Comparison of ENCODE assay signal across 11 mouse cellular contexts in genomic region chr4:133804401-133805263, GRCm38 (mm10). TPM values are rescaled to one million over a fixed set of nuclear protein-coding genes. Genes with fewer than 3 reads are reported as not detected.
DNase-seq lines count a peak whose midpoint lies in the region; TF ChIP-seq lines count a peak whose summit lies in the region.
"Had no signal": no experiment of that assay in that cellular context is flagged by ENCODE, and none has a peak within 500 bp of the region (broad histone marks: within the 10 kb centered on the region; RNA-seq: fewer than 3 reads in every experiment).

No protein-coding gene starts in this region.

- no peaks in the 10 kb centered on the region for H3K79me2 ChIP-seq in macrophage (ENCODE audit: inconsistent target)

- no peak for TF ChIP-seq CTCF in kidney, adult 2 months (conservative IDR thresholded peaks at IDR 0.05; ENCODE audit: insufficient read depth, insufficient read length, low read depth, low read length)

- H3K36me3 ChIP-seq in kidney, adult 2 months (ENCODE audit: control insufficient read depth, insufficient read depth, low read length): no peaks in the 10 kb centered on the region
- no peaks in the 10 kb centered on the region for H3K36me3 ChIP-seq in macrophage (ENCODE audit: inconsistent target)
- H3K36me3 ChIP-seq: heart, embryonic 15.5 days had no signal

- no peak for TF ChIP-seq POLR2A in kidney, adult 2 months (IDR thresholded peaks at IDR 0.05; ENCODE audit: low read depth, low read length)

- H3K27me3 ChIP-seq in kidney, adult 2 months (replicated peaks; ENCODE audit: control insufficient read depth, insufficient read depth, low read length): no peaks in the 10 kb centered on the region
- H3K27me3 ChIP-seq: heart, embryonic 15.5 days had no signal

- H3K4me1 ChIP-seq in kidney, adult 2 months (ENCODE audit: control insufficient read depth, insufficient read depth, low read length): no peaks in the 10 kb centered on the region
- H3K4me1 ChIP-seq: heart, embryonic 15.5 days had no signal

- DNase-seq in kidney, adult 2 months: peak; percentile 44
- no peak for DNase-seq in kidney, adult 11 months
- peak; percentile 36 for DNase-seq in brain, adult 2 months (ENCODE audit: low read depth, low spot score)
- peak; percentile 44 to 64 for DNase-seq in thymus, adult 18-20 months
- no peak for DNase-seq in right cerebral cortex, postnatal 14 days
- DNase-seq in Muller cell, postnatal 12 days (ENCODE audit: inconsistent ontology term): no peak
- DNase-seq in heart, postnatal 4 days: no peak
- DNase-seq: right cerebral cortex, postnatal 4 days had no signal

- WGBS in kidney, adult 2 months: 73% methylated on average over 15 of the region's 15 CpGs
- WGBS in macrophage (ENCODE audit: missing documents): 2% methylated on average over 12 of the region's 15 CpGs

- H3K4me3 ChIP-seq in kidney, adult 2 months (ENCODE audit: insufficient read depth, low read depth, low read length): no peak overlapping the region
- H3K4me3 ChIP-seq in macrophage (ENCODE audit: inconsistent target): peak overlapping the region; percentile 1; the same call in 1 of the 2 replicates
- H3K4me3 ChIP-seq: erythroblast, embryonic 14.5 days; heart, embryonic 15.5 days had no signal

- no peak overlapping the region for H3K27ac ChIP-seq in kidney, adult 2 months (ENCODE audit: insufficient read depth, low read depth, low read length)
- peak overlapping the region; percentile 84 for H3K27ac ChIP-seq in macrophage
- H3K27ac ChIP-seq: heart, embryonic 15.5 days had no signal

RNA-seq across cellular contexts. Expression of gene Arid1a, which starts 48.1 kb away (rescaled TPM):
- polyA plus RNA-seq in kidney, adult 2 months (2012; rRNA removed): 40.5 and 43.7 TPM in 2 replicates
- 100 to 1,000 TPM in 19 of 26 experiments, 10 to 100 TPM in 7; 28.1 to 299 (median 129) TPM for total RNA-seq in macrophage (2018; cell fraction: chromatin; rRNA removed)
- total RNA-seq in macrophage (2018; cell fraction: cytosol; rRNA removed): 10 to 100 TPM; 27.8 to 61.2 (median 49.8) TPM
- 100 to 1,000 TPM in 11 of 26 experiments, 10 to 100 TPM in 15; 30.5 to 188 (median 96.9) TPM for total RNA-seq in macrophage (2018; cell fraction: nucleus; rRNA removed)
- polyA plus RNA-seq in macrophage (2018): 24.4 to 30.0 TPM (median 27.9 TPM) in 3 replicates
- 10 to 100 TPM; 74.6 to 77.3 TPM for total RNA-seq in heart, postnatal 4 days (2021)

Comparison
In these comparisons a context has a peak if more than half of its experiments do, and no peak if none do; other contexts are left out.
1. DNase-seq: peak in kidney, adult 2 months (single experiment), brain, adult 2 months (single experiment) and thymus, adult 18-20 months (2 of 2); none in kidney, adult 11 months (single experiment), right cerebral cortex, postnatal 14 days (single experiment), Muller cell, postnatal 12 days (single experiment) and heart, postnatal 4 days (single experiment).